Comparison of ENCODE assay signal across 13 mouse cellular contexts in genomic region chr2:143233795-143234194, GRCm38 (mm10).
"Had no signal": no experiment of that assay in that cellular context is flagged by ENCODE, and none has a peak within 500 bp of the region (broad histone marks: within the 10 kb centered on the region; RNA-seq: fewer than 3 reads in every experiment).

No protein-coding gene starts in this region.

- DNase-seq: kidney, adult 18-20 months; kidney, postnatal 10 days; lung, postnatal 14 days; spleen, adult 18-20 months; thymus, adult 2 months; thymus, postnatal 25 days had no signal

- H3K4me3 ChIP-seq: intestine, embryonic 15.5 days; limb, embryonic 15.5 days; liver, embryonic 12.5 days; lung, embryonic 15.5 days; megakaryocyte, embryonic 14.5 days; midbrain, embryonic 12.5 days; neural tube, embryonic 13.5 days had no signal

- H3K4me1 ChIP-seq: intestine, embryonic 15.5 days; limb, embryonic 15.5 days; liver, embryonic 12.5 days; lung, embryonic 15.5 days; megakaryocyte, embryonic 14.5 days; midbrain, embryonic 12.5 days; neural tube, embryonic 13.5 days had no signal
